Mouse (Mus musculus) kidney, postnatal 25 days (tissue): ENCODE results near the gene Traf5.

Experiments
- DNase-seq, 2 experiments: peaks; one replicate each; pipeline ENCODE4 v3.0.0; 2021; ENCODE audit warnings: mixed read lengths in 2 of 2

Gene Traf5

GRCm38 (mm10) chr1:192090689-192091567 lies 1.4 kb downstream of the Traf5 start:
- no peak for DNase-seq

- no peak for DNase-seq
Observed at GRCm38 (mm10) chr1:192090281-192090680, 2.1 kb downstream of the Traf5 start.

GRCm38 (mm10) chr1:192089208-192090166 lies 2.9 kb downstream of the Traf5 start:
- DNase-seq, result no peak

- DNase-seq, result no peak
Observed at GRCm38 (mm10) chr1:192088011-192088410, 4.3 kb downstream of the Traf5 start.

GRCm38 (mm10) chr1:192087098-192087497 lies 5.3 kb downstream of the Traf5 start:
- no peak for DNase-seq

GRCm38 (mm10) chr1:192086279-192087037 lies 5.9 kb downstream of the Traf5 start:
- no peak for DNase-seq

- no peak for DNase-seq
Observed at GRCm38 (mm10) chr1:192085218-192085617, 7.1 kb downstream of the Traf5 start.

GRCm38 (mm10) chr1:192082646-192083045 lies 9.7 kb downstream of the Traf5 start:
- no peak for DNase-seq

GRCm38 (mm10) chr1:192081129-192081528 lies 11.2 kb downstream of the Traf5 start:
- no peak for DNase-seq

GRCm38 (mm10) chr1:192079121-192079520 lies 13.2 kb downstream of the Traf5 start:
- DNase-seq, result no peak

- DNase-seq, result peak; percentile 61 to 78
Observed at GRCm38 (mm10) chr1:192078406-192078805, 14.0 kb downstream of the Traf5 start.

GRCm38 (mm10) chr1:192076796-192077535 lies 15.4 kb downstream of the Traf5 start:
- peak; percentile 83 to 85 for DNase-seq

GRCm38 (mm10) chr1:192076101-192076500 lies 16.3 kb downstream of the Traf5 start:
- peak in 1 of 2 experiments; percentile 50 for DNase-seq

GRCm38 (mm10) chr1:192074824-192075223 lies 17.5 kb downstream of the Traf5 start:
- no peak for DNase-seq

GRCm38 (mm10) chr1:192072426-192072825 lies 19.9 kb downstream of the Traf5 start:
- DNase-seq, result no peak

GRCm38 (mm10) chr1:192070618-192071051 lies 21.7 kb downstream of the Traf5 start:
- DNase-seq, result no peak

GRCm38 (mm10) chr1:192069971-192070591 lies 22.3 kb downstream of the Traf5 start:
- DNase-seq, result peak; percentile 69 to 89

GRCm38 (mm10) chr1:192068188-192068587 lies 24.2 kb downstream of the Traf5 start:
- DNase-seq, result no peak

GRCm38 (mm10) chr1:192066956-192067355 lies 25.4 kb downstream of the Traf5 start:
- no peak for DNase-seq

GRCm38 (mm10) chr1:192063209-192063946 lies 29.0 kb downstream of the Traf5 start:
- no peak for DNase-seq

- DNase-seq, result no peak
Observed at GRCm38 (mm10) chr1:192062682-192063081, 29.7 kb downstream of the Traf5 start.
